Mouse (Mus musculus) hindbrain, embryonic 15.5 days (tissue): ENCODE data around the gene 2310033P09Rik. TPM values are rescaled to one million over a fixed set of nuclear protein-coding genes. Genes with fewer than 3 reads are reported as not detected.
"Not testable (repeated sequence)": the region's sequence is repeated elsewhere in the genome, so short reads cannot be mapped to it uniquely, and the experiment has no call there.

ENCODE experiments used
- ATAC-seq: fragments of 200-750 bp; cut with Nextera tagmentation; 2 replicates; pipeline ENCODE4 v1.8.0; 2017; ENCODE audit warnings: low read depth, moderate number of reproducible peaks, moderate TSS enrichment; ENCODE audit not compliant: low FRiP score
- H3K27ac ChIP-seq: fragments of 300-500 bp; sonication (generic); replicated peaks from 2 replicates; pipeline ENCODE4 v1.5.1; 2015; ENCODE audit warnings: mild to moderate bottlenecking, inconsistent platforms
- H3K27me3 ChIP-seq: fragments of 300-500 bp; sonication (generic); 2 replicates; pipeline ENCODE4 v1.6.1; 2015; ENCODE audit warnings: control low read depth, inconsistent platforms
- H3K36me3 ChIP-seq: fragments of 300-500 bp; sonication (generic); 2 replicates; pipeline ENCODE4 v1.6.1; 2015; ENCODE audit warnings: control low read depth, inconsistent platforms
- H3K4me1 ChIP-seq: fragments of 300-500 bp; sonication (generic); replicated peaks from 2 replicates; pipeline ENCODE4 v1.6.1; 2015; ENCODE audit warnings: control low read depth, inconsistent platforms
- H3K4me2 ChIP-seq: fragments of 300-500 bp; sonication (generic); 2 replicates; pipeline ENCODE4 v1.6.1; 2015; ENCODE audit warnings: moderate library complexity, mild to moderate bottlenecking, inconsistent platforms
- H3K4me3 ChIP-seq: fragments of 300-500 bp; sonication (generic); 2 replicates; pipeline ENCODE4 v1.5.1; 2015; ENCODE audit warnings: mild to moderate bottlenecking, inconsistent platforms
- H3K9ac ChIP-seq: fragments of 300-500 bp; sonication (generic); 2 replicates; pipeline ENCODE4 v1.6.1; 2015; ENCODE audit warnings: inconsistent platforms
- H3K9me3 ChIP-seq: fragments of 300-500 bp; sonication (generic); 2 replicates; pipeline ENCODE4 v1.6.1; 2016; ENCODE audit warnings: control low read depth, inconsistent platforms
- WGBS: fragments of 180-500 bp; shearing (Covaris S2); methylation state at CpG from one replicate; pipeline ENCODE4 v1.1.7; 2015; 5-methylcytosine and 5-hydroxymethylcytosine counted together
- polyA plus RNA-seq: library from polyadenylated mRNA; unstranded; fragments of >200 nt; fragmentation: Nextera tagmentation; extraction: Ambion mirVana; gene quantifications from 2 replicates; pipeline ENCODE4 v1.2.1, GENCODE M21; 2015

2310033P09Rik gene
- polyA plus RNA-seq, 1 experiment from 2014 or later = 28.6 TPM

- no peaks in the 10 kb centered on the region for H3K9me3 ChIP-seq
- H3K4me3 ChIP-seq = peak within 1 kb of the TSS; percentile 72
- H3K4me1 ChIP-seq = peaks cover 22% of the 10 kb centered on the region
- H3K9ac ChIP-seq = peak within 1 kb of the TSS; percentile 71
- H3K36me3 ChIP-seq = peaks cover 13% of the 10 kb centered on the region; the same call in 1 of the 2 replicates
- peak within 1 kb of the TSS; percentile 85 for H3K4me2 ChIP-seq
- H3K27ac ChIP-seq = peak within 1 kb of the TSS; percentile 75
- peak; percentile 92 for ATAC-seq
- H3K27me3 ChIP-seq = no peaks in the 10 kb centered on the region
- under 1% methylated on average over 63 of the region's 63 CpGs for WGBS
Measured at GRCm38 (mm10) chr11:59202081-59202995, 5.8 kb upstream of the 2310033P09Rik start, which contains the start of gene Mrpl55. Gene Mrpl55 (plus strand): TSS chr11:59202486.

- Histone ChIP-seq H3K4me2 (peak overlapping the region; percentile 90), H3K9ac (peak overlapping the region; percentile 82), H3K27ac (peak overlapping the region; percentile 88), H3K4me1 (peaks cover 26% of the 10 kb centered on the region), H3K36me3 (peaks cover 37% of the 10 kb centered on the region), H3K9me3 (no peaks in the 10 kb centered on the region), H3K4me3 (peak overlapping the region; percentile 71), H3K27me3 (no peaks in the 10 kb centered on the region)
- WGBS = 8% methylated on average over 18 of the region's 18 CpGs
- peak; percentile 24 for ATAC-seq
Measured at GRCm38 (mm10) chr11:59209003-59209441, 901 bp downstream of the 2310033P09Rik start.

- Histone ChIP-seq H3K9ac (no peak overlapping the region), H3K27ac (no peak overlapping the region), H3K4me3 (peak overlapping the region; percentile 71), H3K27me3 (no peaks in the 10 kb centered on the region), H3K36me3 (peaks cover 35% of the 10 kb centered on the region), H3K4me2 (peak overlapping the region; percentile 90), H3K4me1 (peaks cover 26% of the 10 kb centered on the region), H3K9me3 (no peaks in the 10 kb centered on the region)
- 44% methylated on average over 5 of the region's 5 CpGs for WGBS
- ATAC-seq = no peak
Measured at GRCm38 (mm10) chr11:59209580-59209979, 1.5 kb downstream of the 2310033P09Rik start.

GRCm38 (mm10) chr11:59210020-59210419 lies 1.9 kb downstream of the 2310033P09Rik start:
- H3K9ac ChIP-seq = no peak overlapping the region

GRCm38 (mm10) chr11:59211561-59211960 lies 3.4 kb downstream of the 2310033P09Rik start:
- not testable (repeated sequence) for H3K4me3 ChIP-seq, ATAC-seq, H3K4me2 ChIP-seq, H3K27me3 ChIP-seq, H3K27ac ChIP-seq, H3K9ac ChIP-seq, H3K9me3 ChIP-seq
- WGBS = 90% methylated on average over 7 of the region's 9 CpGs
- H3K4me1 ChIP-seq = peaks cover 26% of the 10 kb centered on the region
- peaks cover 24% of the 10 kb centered on the region for H3K36me3 ChIP-seq

More at GRCm38 (mm10) chr11:59210020-59210419, 1.9 kb downstream of the 2310033P09Rik start:
- Histone ChIP-seq H3K27me3 (no peaks in the 10 kb centered on the region), H3K4me2 (no peak overlapping the region), H3K36me3 (peaks cover 34% of the 10 kb centered on the region), H3K27ac (no peak overlapping the region), H3K4me3 (no peak overlapping the region), H3K4me1 (peaks cover 26% of the 10 kb centered on the region), H3K9me3 (no peaks in the 10 kb centered on the region)
- no peak for ATAC-seq
- 82% methylated on average over 4 of the region's 4 CpGs for WGBS

GRCm38 (mm10) chr11:59212320-59212719 lies 4.2 kb downstream of the 2310033P09Rik start:
- 89% methylated on average over 12 of the region's 12 CpGs for WGBS
- H3K9ac ChIP-seq, H3K9me3 ChIP-seq, ATAC-seq, H3K4me2 ChIP-seq, H3K27ac ChIP-seq, H3K4me3 ChIP-seq, H3K27me3 ChIP-seq: not testable (repeated sequence)
- Histone ChIP-seq H3K36me3 (peaks cover 24% of the 10 kb centered on the region), H3K4me1 (peaks cover 29% of the 10 kb centered on the region)

- Histone ChIP-seq H3K4me3 (no peak overlapping the region), H3K27me3 (no peaks in the 10 kb centered on the region), H3K36me3 (peaks cover 24% of the 10 kb centered on the region), H3K9ac (no peak overlapping the region), H3K27ac (no peak overlapping the region), H3K9me3 (no peaks in the 10 kb centered on the region), H3K4me2 (no peak overlapping the region), H3K4me1 (peaks cover 23% of the 10 kb centered on the region)
- ATAC-seq = no peak
- 89% methylated on average over 12 of the region's 12 CpGs for WGBS
Measured at GRCm38 (mm10) chr11:59212892-59213494, 4.9 kb downstream of the 2310033P09Rik start.

- no peaks in the 10 kb centered on the region for H3K27me3 ChIP-seq
- no peak overlapping the region for H3K4me3 ChIP-seq
- no peak for ATAC-seq
- peaks cover 6% of the 10 kb centered on the region for H3K36me3 ChIP-seq
- H3K9ac ChIP-seq = no peak overlapping the region
- H3K9me3 ChIP-seq = no peaks in the 10 kb centered on the region
- H3K4me2 ChIP-seq = no peak overlapping the region
- WGBS = 94% methylated on average over 3 of the region's 3 CpGs
- H3K27ac ChIP-seq = no peak overlapping the region
- peaks cover 12% of the 10 kb centered on the region; the same call in 1 of the 2 replicates for H3K4me1 ChIP-seq
Measured at GRCm38 (mm10) chr11:59216955-59217354, 8.8 kb downstream of the 2310033P09Rik start.

- Histone ChIP-seq H3K9me3 (no peaks in the 10 kb centered on the region), H3K27ac (no peak overlapping the region), H3K4me3 (no peak overlapping the region), H3K4me1 (peaks cover 25% of the 10 kb centered on the region), H3K4me2 (no peak overlapping the region), H3K36me3 (no peaks in the 10 kb centered on the region), H3K9ac (no peak overlapping the region), H3K27me3 (no peaks in the 10 kb centered on the region)
- 87% methylated on average over 4 of the region's 4 CpGs for WGBS
- ATAC-seq = no peak
Measured at GRCm38 (mm10) chr11:59218389-59218998, 10.4 kb downstream of the 2310033P09Rik start.

- no peaks in the 10 kb centered on the region for H3K9me3 ChIP-seq
- no peak overlapping the region for H3K4me2 ChIP-seq
- no peak for ATAC-seq
- no peaks in the 10 kb centered on the region for H3K27me3 ChIP-seq
- H3K9ac ChIP-seq = no peak overlapping the region
- no peak overlapping the region for H3K4me3 ChIP-seq
- H3K27ac ChIP-seq = no peak overlapping the region
- H3K36me3 ChIP-seq = no peaks in the 10 kb centered on the region
- H3K4me1 ChIP-seq = peaks cover 26% of the 10 kb centered on the region
Measured at GRCm38 (mm10) chr11:59219064-59219463, 10.9 kb downstream of the 2310033P09Rik start.

GRCm38 (mm10) chr11:59221604-59222003 lies 13.5 kb downstream of the 2310033P09Rik start:
- Histone ChIP-seq H3K27me3 (no peaks in the 10 kb centered on the region), H3K9me3 (no peaks in the 10 kb centered on the region), H3K4me3 (no peak overlapping the region), H3K4me2 (no peak overlapping the region), H3K4me1 (peaks cover 50% of the 10 kb centered on the region), H3K27ac (no peak overlapping the region), H3K36me3 (no peaks in the 10 kb centered on the region), H3K9ac (no peak overlapping the region)
- no peak for ATAC-seq

- Histone ChIP-seq H3K36me3 (no peaks in the 10 kb centered on the region), H3K27me3 (no peaks in the 10 kb centered on the region), H3K27ac (no peak overlapping the region), H3K9ac (no peak overlapping the region), H3K9me3 (no peaks in the 10 kb centered on the region), H3K4me3 (no peak overlapping the region), H3K4me2 (no peak overlapping the region), H3K4me1 (peaks cover 52% of the 10 kb centered on the region)
- 94% methylated on average over 4 of the region's 4 CpGs for WGBS
- no peak for ATAC-seq
Measured at GRCm38 (mm10) chr11:59222306-59222705, 14.2 kb downstream of the 2310033P09Rik start.
